Mouse (Mus musculus) urinary bladder, adult 2 months (tissue): ENCODE results near the gene Gm45213. TPM values are rescaled to one million over a fixed set of nuclear protein-coding genes. Genes with fewer than 3 reads are reported as not detected.
A peak's percentile ranks its signal among the peaks of the same experiment; 100 is the strongest.
"Not testable (repeated sequence)": the region's sequence is repeated elsewhere in the genome, so short reads cannot be mapped to it uniquely, and the experiment has no call there.

Experiments
- DNase-seq: peaks from one replicate; pipeline ENCODE4 v3.0.0; 2022; ENCODE audit warnings: low spot score
- polyA plus RNA-seq: library from polyadenylated mRNA; depleted of rRNA; stranded (reverse); fragments of >200 nt; gene quantifications from 2 replicates; pipeline ENCODE4 v1.2.3, GENCODE M21; 2012

Gene Gm45213
- polyA plus RNA-seq, 1 experiment, result not detected

DNA sequence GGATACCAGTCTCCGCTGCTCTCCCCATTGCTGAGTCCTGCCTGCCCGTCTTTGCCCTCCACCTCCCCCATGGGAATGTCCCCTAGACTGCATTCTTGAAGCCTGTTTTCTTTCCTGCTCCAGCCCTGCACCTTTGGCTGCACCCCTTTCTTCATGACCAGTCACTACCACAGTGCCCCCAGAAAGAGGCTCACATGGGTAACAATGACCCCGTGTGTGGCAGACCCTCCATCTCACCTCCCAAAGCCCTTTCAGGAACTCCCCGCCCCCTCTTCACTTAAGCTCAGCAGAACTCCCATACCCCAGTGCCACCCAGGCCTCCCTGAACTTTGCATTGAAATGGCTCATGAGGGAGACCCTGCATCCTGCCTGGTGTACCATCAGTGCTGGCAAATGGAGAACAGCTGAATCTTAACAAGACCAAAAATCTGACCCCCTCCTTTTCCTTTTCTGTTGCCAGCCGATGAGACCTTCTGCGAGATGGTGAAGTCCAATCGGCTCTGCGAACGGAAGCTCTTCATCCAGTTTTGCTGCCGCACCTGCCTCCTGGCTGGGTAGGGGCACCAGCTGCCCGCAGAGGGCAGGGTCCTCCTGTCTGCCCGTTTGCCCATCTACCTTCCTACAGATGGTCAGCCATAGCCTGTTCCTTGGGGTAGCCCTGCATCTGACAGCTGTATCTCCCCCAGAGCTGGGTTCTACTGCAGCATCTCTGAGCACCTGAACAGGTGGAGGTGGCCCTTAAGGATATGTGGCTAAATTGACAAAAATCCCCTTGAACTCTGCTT lies 5.2 kb downstream of the Gm45213 start:
- no peak for DNase-seq

GRCm38 (mm10) chr7:66053946-66054483 lies 10.6 kb downstream of the Gm45213 start:
- DNase-seq, result no peak

DNA sequence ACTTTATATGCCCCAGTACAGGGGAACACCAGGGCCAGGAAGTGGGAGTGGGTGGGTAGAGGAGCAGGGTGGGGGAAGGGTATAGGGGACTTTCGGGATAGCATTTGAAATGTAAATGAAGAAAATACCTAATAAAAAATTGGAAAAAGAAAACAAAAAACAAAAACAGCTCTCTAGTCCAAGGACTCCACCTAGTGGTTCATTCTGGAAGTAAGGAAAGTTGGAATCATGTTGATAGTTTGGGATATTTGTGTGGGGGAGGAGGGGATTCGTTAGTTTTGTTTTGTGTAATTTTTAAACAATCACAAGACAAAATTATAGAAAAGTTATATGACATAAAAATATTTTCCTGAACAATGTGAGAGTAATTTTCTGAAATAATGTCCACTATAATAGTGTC lies 12.0 kb downstream of the Gm45213 start:
- DNase-seq, result not testable (repeated sequence)

GRCm38 (mm10) chr7:66058703-66059102 lies 15.3 kb downstream of the Gm45213 start, which contains the start of gene Snrpa1:
Snrpa1 (plus strand) TSS chr7:66059003.
- no peak for DNase-seq

DNA sequence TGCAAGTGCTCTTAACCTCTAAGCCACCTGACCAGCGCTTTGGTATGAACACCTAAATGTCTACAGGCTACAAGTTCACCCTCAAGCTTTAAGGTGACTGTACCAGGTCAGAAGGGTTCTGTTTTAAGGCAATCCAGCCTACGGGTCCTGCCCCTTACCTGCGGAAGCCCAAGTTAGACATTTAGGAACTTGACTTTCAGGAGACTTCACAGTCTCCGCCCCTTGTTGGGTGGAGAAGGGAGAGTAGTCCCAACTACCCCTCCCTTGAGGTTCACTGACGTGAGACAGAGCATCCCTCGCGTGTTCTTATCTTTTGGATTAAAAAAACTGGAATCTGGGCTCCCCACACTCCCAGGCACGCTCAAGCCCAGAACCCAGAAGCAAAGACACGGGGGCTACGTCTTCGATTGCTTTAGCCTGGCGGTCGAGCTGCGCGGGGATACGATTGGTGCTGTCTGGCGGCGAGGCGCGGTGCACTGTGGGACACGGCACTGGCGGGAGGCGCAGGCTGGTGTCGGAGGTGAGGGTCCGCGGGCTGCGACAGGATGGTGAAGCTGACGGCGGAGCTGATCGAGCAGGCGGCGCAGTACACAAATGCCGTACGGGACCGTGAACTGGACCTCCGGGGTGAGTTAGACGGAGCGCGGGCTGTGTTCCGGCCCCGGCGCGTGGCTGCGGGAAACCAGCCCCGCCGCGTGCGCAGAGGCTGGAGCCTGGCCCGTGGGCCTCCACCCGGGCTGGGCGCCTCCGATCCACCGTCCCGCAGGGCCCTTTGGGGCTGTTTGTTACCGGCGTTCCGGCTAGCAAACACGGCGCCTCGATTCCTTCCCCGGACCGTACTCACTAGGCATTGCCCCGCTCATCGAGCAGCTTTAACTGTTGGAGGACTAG lies 16.9 kb downstream of the Gm45213 start:
- DNase-seq, result peak; percentile 85

GRCm38 (mm10) chr7:66061057-66061456 lies 17.7 kb downstream of the Gm45213 start:
- DNase-seq, result no peak

GRCm38 (mm10) chr7:66076411-66076810 lies 33.0 kb downstream of the Gm45213 start:
- no peak for DNase-seq

GRCm38 (mm10) chr7:66079364-66080230 lies 36.2 kb downstream of the Gm45213 start, which contains the start of gene Selenos:
Selenos (plus strand) TSS chr7:66079649.
- peak; percentile 87 for DNase-seq

GRCm38 (mm10) chr7:66080231-66080613 lies 36.8 kb downstream of the Gm45213 start:
- DNase-seq, result no peak

DNA sequence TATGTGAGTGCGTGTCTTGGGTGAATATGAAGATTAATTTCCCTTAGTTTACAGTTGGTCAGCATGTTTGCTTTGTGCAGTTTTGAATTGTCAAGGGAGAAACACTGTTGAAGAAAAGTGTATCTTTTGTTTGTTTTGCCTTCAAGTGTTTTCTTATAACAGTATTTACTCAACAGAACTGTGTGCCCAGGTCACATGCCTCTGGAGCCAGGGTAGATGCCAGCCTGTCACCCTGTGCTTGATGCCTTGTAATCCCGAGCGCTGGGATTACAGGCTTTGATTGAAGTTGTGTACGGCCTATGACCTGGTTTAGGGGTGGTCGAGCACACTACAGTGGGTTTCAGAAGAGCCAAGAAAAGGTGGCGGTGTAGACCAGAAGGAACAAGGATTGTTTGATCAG lies 40.4 kb downstream of the Gm45213 start:
- no peak for DNase-seq

DNA sequence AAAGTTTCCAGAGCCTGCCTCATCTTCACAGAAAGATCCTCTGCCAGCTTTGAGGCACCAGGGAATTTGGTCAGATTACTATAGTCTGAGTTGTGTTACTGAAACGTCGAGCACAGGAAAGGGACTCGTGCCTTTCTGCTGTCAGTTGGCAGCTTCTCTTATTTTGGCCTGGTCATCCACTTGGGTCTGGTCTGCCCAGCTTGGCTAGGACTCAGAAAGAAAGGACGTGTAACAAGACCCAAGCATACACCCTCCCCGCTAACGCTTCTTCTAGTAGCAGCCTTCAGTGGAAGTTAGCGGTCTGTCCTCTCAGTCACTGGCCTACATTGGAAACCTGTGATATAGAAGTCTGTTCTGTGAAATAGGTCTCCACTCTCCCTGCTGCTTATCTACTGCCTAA lies 41.1 kb downstream of the Gm45213 start:
- no peak for DNase-seq

DNA sequence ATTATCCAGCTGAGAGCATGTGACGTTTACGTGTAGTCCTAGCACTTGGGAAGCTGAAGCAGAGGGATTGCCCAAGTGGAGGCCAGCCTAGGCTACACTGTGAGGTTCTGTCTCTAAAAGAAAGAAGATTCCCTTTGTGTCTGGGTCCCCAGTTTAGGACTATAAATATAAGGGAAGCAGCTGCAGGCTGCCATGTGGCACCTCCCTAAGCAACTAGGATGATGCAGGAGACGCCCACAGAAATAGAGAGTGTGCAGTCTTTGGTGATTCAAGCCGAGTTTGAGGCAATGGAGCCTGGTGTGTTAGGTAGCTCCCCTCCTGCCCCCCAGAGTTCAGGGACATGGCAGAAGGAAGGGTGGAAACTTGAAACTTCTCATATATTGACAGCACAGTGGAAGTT lies 44.2 kb downstream of the Gm45213 start:
- no peak for DNase-seq

DNA sequence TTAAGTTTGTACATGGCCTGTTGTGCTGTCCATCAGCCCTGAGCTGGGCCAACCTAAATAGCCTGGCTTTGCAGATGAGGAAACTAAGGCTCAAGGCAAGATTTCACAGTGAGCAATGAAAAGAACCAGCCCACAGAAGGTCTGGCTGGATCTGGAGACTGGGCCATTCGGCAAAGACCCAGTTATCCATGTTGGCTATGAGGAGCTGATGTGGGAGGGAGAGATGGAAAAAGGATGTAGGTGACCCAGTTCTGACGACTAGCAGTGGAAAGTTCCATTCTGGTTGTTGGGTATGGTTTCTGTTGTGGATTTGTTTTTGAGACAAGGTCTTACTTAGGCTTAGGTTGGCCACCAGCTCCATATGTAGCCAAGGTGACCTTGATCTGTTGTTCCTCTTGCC lies 44.7 kb downstream of the Gm45213 start:
- DNase-seq, result no peak

GRCm38 (mm10) chr7:66090676-66091190 lies 47.3 kb downstream of the Gm45213 start:
- no peak for DNase-seq

DNA sequence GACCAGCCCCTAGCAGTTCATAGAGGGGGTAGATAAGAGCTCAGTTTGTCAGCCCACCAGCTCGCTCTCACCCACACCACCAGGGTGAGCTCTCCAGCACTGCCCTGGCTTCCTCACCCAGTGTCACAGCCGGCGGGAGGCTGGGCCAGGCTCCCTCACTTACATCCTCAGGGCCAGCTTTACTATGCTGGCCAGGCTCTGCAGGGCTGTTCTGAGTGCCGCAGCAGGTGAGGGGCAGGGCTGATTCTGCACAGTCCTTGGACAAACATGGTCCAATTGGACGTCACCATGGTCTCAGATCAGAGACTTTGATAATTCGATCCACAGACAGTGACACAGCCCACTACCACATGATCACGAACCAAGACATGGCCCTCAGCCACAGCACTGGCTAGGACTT lies 48.2 kb downstream of the Gm45213 start:
- no peak for DNase-seq

- no peak for DNase-seq
Observed at GRCm38 (mm10) chr7:66092656-66093055, 49.3 kb downstream of the Gm45213 start.

DNA sequence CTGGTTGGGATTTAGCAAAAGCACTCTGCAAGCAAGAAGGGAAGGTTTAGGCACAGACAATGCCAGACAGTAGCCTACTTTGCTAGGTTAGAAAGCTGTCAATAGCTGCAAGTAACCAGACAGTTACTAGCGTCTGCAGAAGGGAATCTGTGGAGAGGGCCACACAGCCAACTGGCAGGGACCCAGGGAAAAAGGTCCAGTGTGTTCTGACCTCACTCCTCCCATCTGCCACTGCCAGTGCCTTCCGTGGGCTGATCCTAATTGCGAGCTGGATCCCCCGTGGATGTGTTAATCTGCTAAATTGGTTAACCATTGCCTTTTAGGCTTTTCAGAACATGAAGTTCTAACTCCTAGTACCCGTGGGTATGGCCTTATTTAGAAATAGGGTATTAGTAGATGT lies 50.7 kb downstream of the Gm45213 start:
- DNase-seq, result no peak

DNA sequence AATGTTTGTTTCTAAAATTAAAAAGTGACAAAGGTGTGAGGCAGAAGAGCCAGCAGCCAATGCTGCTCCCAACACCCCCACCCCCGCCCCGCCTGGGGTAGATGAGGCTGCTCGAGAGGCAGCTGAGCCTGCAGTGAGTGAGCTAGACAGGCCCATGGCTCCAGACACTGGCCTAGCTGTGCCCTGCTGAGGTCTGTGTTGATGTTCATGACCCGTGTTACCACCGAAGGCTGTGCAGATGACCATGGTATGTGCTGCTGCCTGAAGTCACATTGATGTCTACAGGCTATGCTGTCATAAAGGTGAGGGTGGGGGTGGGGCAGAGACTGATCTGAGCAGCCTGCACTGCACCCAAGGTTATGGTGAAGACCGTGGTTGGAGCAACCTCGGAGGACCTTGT lies 55.4 kb downstream of the Gm45213 start:
- no peak for DNase-seq

GRCm38 (mm10) chr7:66101866-66102265 lies 58.5 kb downstream of the Gm45213 start:
- no peak for DNase-seq

GRCm38 (mm10) chr7:66104531-66104930 lies 61.1 kb downstream of the Gm45213 start:
- no peak for DNase-seq

DNA sequence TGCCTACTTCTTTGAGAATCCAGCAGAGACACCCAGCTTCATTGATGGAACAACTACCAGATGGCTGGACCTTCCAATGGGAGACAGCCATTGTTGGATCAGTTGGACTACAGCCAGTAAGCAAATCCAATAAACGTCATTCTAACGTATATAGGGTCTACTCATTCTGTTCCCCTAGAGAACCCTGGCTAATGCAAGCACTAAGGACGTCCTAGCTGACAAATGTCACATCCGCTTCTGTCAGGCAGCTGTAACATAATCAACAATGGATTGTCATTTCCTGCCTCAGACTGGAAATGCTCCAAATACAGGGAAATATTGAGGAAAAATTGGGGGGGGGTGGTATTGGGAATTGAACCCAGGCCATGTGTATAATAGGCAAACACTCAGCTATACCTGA lies 62.4 kb downstream of the Gm45213 start:
- no peak for DNase-seq
